In the genomic region with DNA sequence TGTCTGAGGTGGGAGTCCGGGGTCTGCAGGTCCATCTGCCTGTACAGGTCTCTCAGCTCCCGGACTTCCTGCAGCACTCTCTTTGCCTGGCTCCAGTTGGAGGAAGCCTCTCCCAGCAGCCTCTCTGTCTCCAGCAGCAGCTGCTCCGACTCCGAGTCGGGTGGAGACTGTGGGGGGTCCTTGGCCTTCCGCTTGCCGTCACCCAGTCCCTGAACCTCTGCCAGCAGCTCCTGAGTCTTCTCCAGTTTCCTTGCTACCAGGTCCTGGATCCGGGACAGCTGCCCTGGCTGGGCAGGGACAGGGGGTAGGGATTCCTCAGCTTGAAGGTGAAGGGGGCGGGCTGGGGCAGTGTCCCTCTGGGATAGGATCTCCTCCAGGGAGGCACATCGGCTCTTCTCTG, we compare ENCODE assay signal across 9 mouse cellular contexts. TPM values are rescaled to one million over a fixed set of nuclear protein-coding genes. Genes with fewer than 3 reads are reported as not detected.
A peak's percentile ranks its signal among the peaks of the same experiment; 100 is the strongest.
DNase-seq lines count a peak whose midpoint lies in the region; ATAC-seq and TF ChIP-seq lines count a peak whose summit lies in the region.
"Had no signal": no experiment of that assay in that cellular context is flagged by ENCODE, and none has a peak within 500 bp of the region (broad histone marks: within the 10 kb centered on the region; RNA-seq: fewer than 3 reads in every experiment).

No protein-coding gene starts in this region.

- peaks cover 22% of the 10 kb centered on the region for H3K4me1 ChIP-seq in lung, embryonic 14.5 days (ENCODE audit: insufficient read depth)
- peaks cover 20% of the 10 kb centered on the region for H3K4me1 ChIP-seq in lung, adult 2 months (ENCODE audit: control insufficient read depth, insufficient read depth, low read length)
- peaks cover 85% of the 10 kb centered on the region for H3K4me1 ChIP-seq in heart, embryonic 15.5 days (replicated peaks)
- peaks cover 40% of the 10 kb centered on the region for H3K4me1 ChIP-seq in limb, embryonic 15.5 days
- H3K4me1 ChIP-seq in midbrain, embryonic 14.5 days (ENCODE audit: control insufficient read depth, insufficient read depth, low read length): peaks cover 35% of the 10 kb centered on the region

- WGBS in lung, embryonic 14.5 days: 40% methylated on average over 10 of the region's 10 CpGs
- 42% methylated on average over 10 of the region's 10 CpGs for WGBS in lung, adult 2 months
- WGBS in heart, embryonic 15.5 days: 47% methylated on average over 10 of the region's 10 CpGs
- WGBS in limb, embryonic 15.5 days: 59% methylated on average over 10 of the region's 10 CpGs
- 70% methylated on average over 10 of the region's 10 CpGs for WGBS in midbrain, embryonic 14.5 days

- H3K4me3 ChIP-seq in lung, embryonic 14.5 days (ENCODE audit: low read depth, low read length): no peak overlapping the region
- H3K4me3 ChIP-seq in lung, adult 2 months (replicated peaks; ENCODE audit: extremely low read depth, low read depth, low read length): no peak overlapping the region
- no peak overlapping the region for H3K4me3 ChIP-seq in heart, embryonic 15.5 days
- no peak overlapping the region for H3K4me3 ChIP-seq in limb, embryonic 15.5 days
- H3K4me3 ChIP-seq in midbrain, embryonic 14.5 days (replicated peaks; ENCODE audit: low read depth, low read length): no peak overlapping the region

- H3K27ac ChIP-seq in lung, embryonic 14.5 days (ENCODE audit: low read depth): peak overlapping the region; percentile 81
- peak overlapping the region; percentile 98 for H3K27ac ChIP-seq in heart, embryonic 15.5 days
- H3K27ac ChIP-seq in limb, embryonic 15.5 days: peak overlapping the region; percentile 51
- H3K27ac ChIP-seq in midbrain, embryonic 14.5 days (replicated peaks; ENCODE audit: low read depth, low read length): no peak overlapping the region

- DNase-seq in lung, embryonic 14.5 days: peak; percentile 92
- DNase-seq in lung, adult 2 months: no peak
- DNase-seq in cerebellum, adult 18-20 months: peak; percentile 74 to 76
- DNase-seq in left cerebral cortex, adult 18-20 months (ENCODE audit: low spot score in 2 of 2): no peak
- no peak for DNase-seq in right cerebral cortex, adult 18-20 months
- DNase-seq in midbrain, embryonic 14.5 days: no peak

- H3K4me2 ChIP-seq in lung, embryonic 14.5 days: 0 out of 2 replicates have a peak overlapping the region, but pooled peaks have one; percentile 5
- H3K4me2 ChIP-seq in heart, embryonic 15.5 days: no peak overlapping the region
- H3K4me2 ChIP-seq in limb, embryonic 15.5 days: no peak overlapping the region
- no peak overlapping the region for H3K4me2 ChIP-seq in midbrain, embryonic 14.5 days (ENCODE audit: low read length)

- TF ChIP-seq POLR2A in lung, adult 2 months (IDR thresholded peaks at IDR 0.05; ENCODE audit: borderline replicate concordance, extremely low read depth, low read depth, low read length): no peak

- H3K36me3 ChIP-seq in lung, embryonic 14.5 days (ENCODE audit: insufficient read depth): peaks cover 57% of the 10 kb centered on the region
- H3K36me3 ChIP-seq in heart, embryonic 15.5 days: peaks cover 45% of the 10 kb centered on the region
- peaks cover 46% of the 10 kb centered on the region for H3K36me3 ChIP-seq in limb, embryonic 15.5 days
- peaks cover 48% of the 10 kb centered on the region for H3K36me3 ChIP-seq in midbrain, embryonic 14.5 days (ENCODE audit: control insufficient read depth, insufficient read depth, low read length)

- no peak overlapping the region for H3K9ac ChIP-seq in lung, embryonic 14.5 days
- H3K9ac ChIP-seq in heart, embryonic 15.5 days: peak overlapping the region; percentile 20; the same call in 1 of the 2 replicates
- H3K9ac ChIP-seq in limb, embryonic 15.5 days: 0 out of 2 replicates have a peak overlapping the region, but pooled peaks have one; percentile 10
- H3K9ac ChIP-seq in midbrain, embryonic 14.5 days (replicated peaks; ENCODE audit: low read length): no peak overlapping the region

- H3K9me3 ChIP-seq in lung, embryonic 14.5 days (ENCODE audit: low read depth, low read length): no peaks in the 10 kb centered on the region
- H3K9me3 ChIP-seq in heart, embryonic 15.5 days (replicated peaks): no peaks in the 10 kb centered on the region
- no peaks in the 10 kb centered on the region for H3K9me3 ChIP-seq in limb, embryonic 15.5 days
- no peaks in the 10 kb centered on the region for H3K9me3 ChIP-seq in midbrain, embryonic 14.5 days (ENCODE audit: control insufficient read depth, low read length)

- H3K27me3 ChIP-seq in lung, embryonic 14.5 days (ENCODE audit: insufficient read depth, low read length): no peaks in the 10 kb centered on the region
- no peaks in the 10 kb centered on the region for H3K27me3 ChIP-seq in heart, embryonic 15.5 days
- H3K27me3 ChIP-seq in limb, embryonic 15.5 days: no peaks in the 10 kb centered on the region
- H3K27me3 ChIP-seq in midbrain, embryonic 14.5 days (ENCODE audit: control insufficient read depth, insufficient read depth, low read length): no peaks in the 10 kb centered on the region
- H3K27me3 ChIP-seq: Patski had no signal

- ATAC-seq in lung, embryonic 14.5 days (ENCODE audit: insufficient read depth): peak; percentile 47
- ATAC-seq in heart, embryonic 15.5 days (replicated peaks; ENCODE audit: insufficient number of reproducible peaks, insufficient read depth, low FRiP score, low read depth): no peak
- ATAC-seq in limb, embryonic 15.5 days (ENCODE audit: insufficient number of reproducible peaks, low FRiP score, low TSS enrichment, low read depth): no peak
- ATAC-seq in midbrain, embryonic 14.5 days (ENCODE audit: low FRiP score, low TSS enrichment): no peak
- ATAC-seq: Patski had no signal

- no peak for TF ChIP-seq CTCF in lung, embryonic 14.5 days (IDR thresholded peaks at IDR 0.05; ENCODE audit: low read depth)
- TF ChIP-seq CTCF in lung, adult 2 months (IDR thresholded peaks at IDR 0.05; ENCODE audit: insufficient read depth, low read length): no peak

RNA-seq across cellular contexts. Expression of gene Plekho1, which starts 6.8 kb away (rescaled TPM):
- polyA plus RNA-seq in lung, embryonic 14.5 days (2014; fragmentation: Nextera tagmentation; extraction: Ambion mirVana): 36.7 and 37.0 TPM in 2 replicates
- polyA plus RNA-seq in lung, adult 2 months (2012; rRNA removed): 55.7 and 82.7 TPM in 2 replicates
- 64.3 and 69.6 TPM in 2 replicates for polyA plus RNA-seq in heart, embryonic 15.5 days (2015; fragmentation: Nextera tagmentation; extraction: Ambion mirVana)
- polyA plus RNA-seq in limb, embryonic 15.5 days (2015; fragmentation: Nextera tagmentation; extraction: Ambion mirVana): 35.2 and 39.2 TPM in 2 replicates
- 10 to 100 TPM; 73.6 to 81.9 TPM for total RNA-seq in left cerebral cortex, adult 18-20 months (2021)
- polyA plus RNA-seq in midbrain, embryonic 14.5 days (2014; fragmentation: Nextera tagmentation; extraction: Ambion mirVana): 63.5 and 70.6 TPM in 2 replicates

RNA-seq across cellular contexts. Expression of gene Anp32e, which starts 59.9 kb away (rescaled TPM):
- 80.5 and 84.0 TPM in 2 replicates for polyA plus RNA-seq in lung, embryonic 14.5 days (2014; fragmentation: Nextera tagmentation; extraction: Ambion mirVana)
- 11.4 and 17.4 TPM in 2 replicates for polyA plus RNA-seq in lung, adult 2 months (2012; rRNA removed)
- 183 and 187 TPM in 2 replicates for polyA plus RNA-seq in heart, embryonic 15.5 days (2015; fragmentation: Nextera tagmentation; extraction: Ambion mirVana)
- 167 and 177 TPM in 2 replicates for polyA plus RNA-seq in limb, embryonic 15.5 days (2015; fragmentation: Nextera tagmentation; extraction: Ambion mirVana)
- total RNA-seq in left cerebral cortex, adult 18-20 months (2021): 100 to 1,000 TPM in 1 of 2 experiments, 10 to 100 TPM in 1; 95.1 to 109 TPM
- polyA plus RNA-seq in midbrain, embryonic 14.5 days (2014; fragmentation: Nextera tagmentation; extraction: Ambion mirVana): 45.4 and 50.1 TPM in 2 replicates

Comparison
In these comparisons a context has a peak if more than half of its experiments do, and no peak if none do; other contexts are left out.
1. DNase-seq: peak in lung, embryonic 14.5 days (single experiment) and cerebellum, adult 18-20 months (2 of 2); none in lung, adult 2 months (single experiment), left cerebral cortex, adult 18-20 months (0 of 2), right cerebral cortex, adult 18-20 months (single experiment) and midbrain, embryonic 14.5 days (single experiment).
2. H3K9ac ChIP-seq: peak in heart, embryonic 15.5 days (single experiment) and limb, embryonic 15.5 days (single experiment); none in lung, embryonic 14.5 days (single experiment) and midbrain, embryonic 14.5 days (single experiment).